Mouse (Mus musculus) brain, embryonic 18.5 days (tissue): ENCODE data around the gene Tox2.

Experiments used
- DNase-seq: peaks from one replicate; pipeline ENCODE4 v3.0.0-alpha.2; 2012; ENCODE audit warnings: low read depth, low spot score

The Tox2 gene

GRCm38 (mm10) chr2:163362940-163363921, 160.3 kb downstream of the Tox2 start:
- no peak for DNase-seq

GRCm38 (mm10) chr2:163364785-163365541, 162.0 kb downstream of the Tox2 start:
- DNase-seq: no peak

GRCm38 (mm10) chr2:163370175-163370574, 167.2 kb downstream of the Tox2 start:
- DNase-seq: no peak

- DNase-seq: no peak
Measured at GRCm38 (mm10) chr2:163372627-163373026, 169.7 kb downstream of the Tox2 start.
